Mouse (Mus musculus) stomach, embryonic 15.5 days (tissue): ENCODE measurements around the gene Washc2. TPM values are rescaled to one million over a fixed set of nuclear protein-coding genes. Genes with fewer than 3 reads are reported as not detected.

Source experiments
- polyA plus RNA-seq: library from polyadenylated mRNA; unstranded; fragments of >200 nt; fragmentation: Nextera tagmentation; extraction: Ambion mirVana; gene quantifications from 2 replicates; pipeline ENCODE4 v1.2.1, GENCODE M21; 2015

Washc2 gene
- polyA plus RNA-seq, 1 experiment from 2014 or later, result 36.7 TPM

Other genes starting within 250 kb of the Washc2 start
- 31.3 and 37.7 TPM in 2 replicates for gene Plxnd1, start 213.0 kb upstream of the Washc2 start, polyA plus RNA-seq
- 13.6 and 19.1 TPM in 2 replicates for gene Tmcc1, start 14.6 kb upstream of the Washc2 start, polyA plus RNA-seq
- gene Zfand4, start 56.2 kb downstream of the Washc2 start, polyA plus RNA-seq, result 5.1 and 5.2 TPM in 2 replicates
- 33.6 and 38.2 TPM in 2 replicates for gene March8, start 130.0 kb downstream of the Washc2 start, polyA plus RNA-seq